Mouse (Mus musculus) embryonic fibroblast, embryonic 13.5 days (primary cell): ENCODE data around the gene Ntan1.

Source experiments
- CTCF ChIP-seq: IDR thresholded peaks from 2 replicates; pipeline ENCODE4 v1.5.1; 2011; ENCODE audit warnings: mild to moderate bottlenecking, control low read depth, low read length, moderate library complexity, borderline replicate concordance; ENCODE audit not compliant: insufficient read depth
- POLR2A ChIP-seq: IDR thresholded peaks from 2 replicates; pipeline ENCODE4 v1.6.1; 2011; ENCODE audit warnings: low read depth, mild to moderate bottlenecking, control low read depth, low read length, moderate library complexity

DNA sequence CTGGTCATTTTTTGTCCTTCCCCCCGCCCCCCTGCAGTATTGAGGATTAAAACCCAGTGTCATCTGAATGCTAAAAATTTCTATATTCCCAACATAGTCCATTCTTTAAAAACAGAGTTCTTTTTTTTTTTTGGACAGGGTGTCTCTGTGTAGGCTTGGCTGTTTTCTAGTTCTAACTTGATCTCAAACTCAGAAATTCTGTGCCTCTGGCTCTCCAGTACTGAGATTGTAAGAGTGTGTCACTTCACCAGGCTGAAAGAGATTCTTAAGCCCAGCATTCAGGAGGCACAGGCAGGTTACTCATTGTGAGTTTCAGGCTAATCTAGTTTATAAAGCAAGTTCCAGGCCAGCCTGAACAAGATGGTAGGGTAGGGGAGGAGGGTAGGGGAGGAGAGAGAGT, 28.0 kb downstream of the Ntan1 start:
- TF ChIP-seq CTCF, result no peak
- TF ChIP-seq POLR2A, result no peak
